In the genomic region with DNA sequence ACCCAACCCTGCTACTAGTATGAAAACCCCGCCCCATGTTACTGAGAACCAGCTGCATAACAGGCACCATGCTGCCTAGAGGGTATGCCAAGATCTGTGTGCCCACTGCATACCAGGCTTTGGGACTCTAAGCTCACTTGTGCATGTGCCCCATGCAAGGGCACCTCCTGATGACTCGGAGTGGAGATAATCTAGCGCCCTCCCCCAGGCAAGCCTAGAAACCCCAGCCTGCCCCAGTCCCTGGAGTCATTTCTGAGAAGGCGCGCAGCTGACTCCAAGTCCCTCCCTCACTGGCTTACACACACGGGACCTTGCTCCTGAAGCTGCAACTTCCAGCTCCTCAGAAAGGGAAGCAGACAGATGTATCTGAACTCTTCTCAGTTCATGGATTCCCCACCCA, we compare ENCODE assay signal across 25 mouse cellular contexts. TPM values are rescaled to one million over a fixed set of nuclear protein-coding genes. Genes with fewer than 3 reads are reported as not detected.
DNase-seq lines count a peak whose midpoint lies in the region; ATAC-seq and TF ChIP-seq lines count a peak whose summit lies in the region.
"Had no signal": no experiment of that assay in that cellular context is flagged by ENCODE, and none has a peak within 500 bp of the region (broad histone marks: within the 10 kb centered on the region; RNA-seq: fewer than 3 reads in every experiment).

No protein-coding gene starts in this region.

- TF ChIP-seq EP300 in heart, postnatal 0 days (IDR thresholded peaks at IDR 0.05; ENCODE audit: low read depth): no peak

- peak overlapping the region; percentile 19; the same call in 1 of the 2 replicates for H3K4me3 ChIP-seq in gastrocnemius, adult 2 months
- no peak overlapping the region for H3K4me3 ChIP-seq in heart, postnatal 0 days (ENCODE audit: low read depth, low read length)
- H3K4me3 ChIP-seq in forebrain, postnatal 0 days (ENCODE audit: low read depth, low read length): no peak overlapping the region
- H3K4me3 ChIP-seq: embryonic facial prominence, embryonic 13.5 days; hindbrain, embryonic 12.5 days; layer of hippocampus, adult 2 months; megakaryocyte, embryonic 14.5 days had no signal

- 0 out of 2 replicates have a peak overlapping the region, but pooled peaks have one; percentile 32 for H3K9ac ChIP-seq in heart, postnatal 0 days (replicated peaks; ENCODE audit: low read depth, low read length)
- no peak overlapping the region for H3K9ac ChIP-seq in forebrain, postnatal 0 days
- H3K9ac ChIP-seq: embryonic facial prominence, embryonic 13.5 days; hindbrain, embryonic 12.5 days; liver, postnatal 0 days had no signal

- no peaks in the 10 kb centered on the region for H3K9me3 ChIP-seq in heart, postnatal 0 days (replicated peaks; ENCODE audit: control insufficient read depth, low read length)
- H3K9me3 ChIP-seq in forebrain, postnatal 0 days (ENCODE audit: low read length): no peaks in the 10 kb centered on the region
- H3K9me3 ChIP-seq: embryonic facial prominence, embryonic 13.5 days; hindbrain, embryonic 12.5 days; megakaryocyte, embryonic 14.5 days had no signal

- peak overlapping the region; percentile 63 for H3K27ac ChIP-seq in gastrocnemius, adult 2 months
- peak overlapping the region; percentile 41 for H3K27ac ChIP-seq in heart, postnatal 0 days (ENCODE audit: low read depth)
- H3K27ac ChIP-seq in forebrain, postnatal 0 days (ENCODE audit: low read depth, low read length): no peak overlapping the region
- H3K27ac ChIP-seq: embryonic facial prominence, embryonic 13.5 days; hindbrain, embryonic 12.5 days; layer of hippocampus, adult 2 months had no signal

- intact Hi-C loops in gastrocnemius, adult 2 months (cut with DNase I): loop anchor here (10.0 kb wide), 1 partner anchor 189 kb away; a partner anchor contains a TSS
- intact Hi-C loops in left cerebral cortex, postnatal 4 days (cut with DNase I): no loop called here

- DNase-seq in gastrocnemius, adult 2 months: peak; percentile 53
- DNase-seq in gastrocnemius, postnatal 4 days (ENCODE audit: low spot score in 2 of 2): no peak
- peak; percentile 42 to 51 for DNase-seq in heart, adult 9 months (ENCODE audit: low spot score in 2 of 2)
- peak; percentile 28 for DNase-seq in heart, postnatal 0 days (ENCODE audit: low spot score)
- DNase-seq in skeletal muscle tissue, adult 2 months (ENCODE audit: low read depth, low spot score): peak; percentile 50
- DNase-seq in left cerebral cortex, postnatal 4 days: no peak
- DNase-seq in cerebellum, adult 18-20 months: no peak
- no peak for DNase-seq in forebrain, postnatal 0 days
- DNase-seq: adrenal gland, adult 2 months; cerebellum, adult 9-10 months; kidney, adult 2 months; kidney, postnatal 14 days; layer of hippocampus, postnatal 36 days; liver; liver, postnatal 0 days; lung, postnatal 14 days; retina, postnatal 1 day; thymus, adult 2 months had no signal

- TF ChIP-seq CTCF in gastrocnemius, adult 2 months (IDR thresholded peaks at IDR 0.05): no peak
- no peak for TF ChIP-seq CTCF in heart, postnatal 0 days (IDR thresholded peaks at IDR 0.05; ENCODE audit: low read depth)
- TF ChIP-seq CTCF in forebrain, postnatal 0 days (IDR thresholded peaks at IDR 0.05; ENCODE audit: low read depth): no peak

- H3K27me3 ChIP-seq in heart, postnatal 0 days (ENCODE audit: control insufficient read depth, insufficient read depth, low read length): no peaks in the 10 kb centered on the region
- H3K27me3 ChIP-seq in forebrain, postnatal 0 days (ENCODE audit: insufficient read depth, low read length): no peaks in the 10 kb centered on the region
- H3K27me3 ChIP-seq: embryonic facial prominence, embryonic 13.5 days; hindbrain, embryonic 12.5 days had no signal

- peak; percentile 17; the same call in 1 of the 2 replicates for ATAC-seq in heart, postnatal 0 days (ENCODE audit: insufficient read depth, low read depth)
- no peak for ATAC-seq in forebrain, postnatal 0 days
- ATAC-seq: forebrain, embryonic 14.5 days; liver, postnatal 0 days; midbrain, embryonic 16.5 days had no signal

- peak overlapping the region; percentile 60 for H3K4me2 ChIP-seq in heart, postnatal 0 days (ENCODE audit: low read depth, low read length)
- no peak overlapping the region for H3K4me2 ChIP-seq in forebrain, postnatal 0 days (ENCODE audit: low read depth)
- H3K4me2 ChIP-seq: embryonic facial prominence, embryonic 13.5 days; hindbrain, embryonic 12.5 days had no signal

- peaks cover 25% of the 10 kb centered on the region for H3K4me1 ChIP-seq in heart, postnatal 0 days (ENCODE audit: control insufficient read depth, insufficient read depth)
- H3K4me1 ChIP-seq in forebrain, postnatal 0 days (ENCODE audit: insufficient read depth): no peaks in the 10 kb centered on the region
- H3K4me1 ChIP-seq: hindbrain, embryonic 12.5 days had no signal

- 63% methylated on average over 6 of the region's 6 CpGs for WGBS in heart, postnatal 0 days
- 80% methylated on average over 6 of the region's 6 CpGs for WGBS in forebrain, postnatal 0 days

- H3K36me3 ChIP-seq in heart, postnatal 0 days (replicated peaks; ENCODE audit: control insufficient read depth, insufficient read depth, low read length): peaks cover 3% of the 10 kb centered on the region; the same call in 1 of the 2 replicates
- no peaks in the 10 kb centered on the region for H3K36me3 ChIP-seq in forebrain, postnatal 0 days (ENCODE audit: insufficient read depth)
- H3K36me3 ChIP-seq: embryonic facial prominence, embryonic 13.5 days; hindbrain, embryonic 12.5 days had no signal

RNA-seq across cellular contexts. Expression of a gene that starts 4.0 kb away (rescaled TPM):
- total RNA-seq in gastrocnemius, adult 2 months (2021): 10 to 100 TPM; 65.6 to 68.2 TPM
- total RNA-seq in gastrocnemius, postnatal 4 days (2021): 100 to 1,000 TPM; 243 to 287 TPM
- 148 and 161 TPM in 2 replicates for total RNA-seq in heart, postnatal 0 days (2014; rRNA removed; ENCODE audit: low replicate concordance)
- polyA plus RNA-seq in heart, postnatal 0 days (2015; fragmentation: Nextera tagmentation; extraction: Ambion mirVana): 188 and 201 TPM in 2 replicates
- total RNA-seq in left cerebral cortex, postnatal 4 days (2021): not detected
- total RNA-seq in forebrain, postnatal 0 days (2014; rRNA removed): not detected in 2 replicates
- polyA plus RNA-seq in forebrain, postnatal 0 days (2015; fragmentation: Nextera tagmentation; extraction: Ambion mirVana): 0.13 TPM in 2 replicates
- total RNA-seq: adrenal gland, adult 2 months; neutrophil, adult 5-6 weeks had no signal
- polyA plus RNA-seq: forebrain, embryonic 14.5 days had no signal

RNA-seq across cellular contexts. Expression of a gene that starts 26.4 kb away (rescaled TPM):
- under 1 TPM; 0.05 to 0.25 TPM for total RNA-seq in gastrocnemius, adult 2 months (2021)
- under 1 TPM; 0.20 to 0.21 TPM for total RNA-seq in gastrocnemius, postnatal 4 days (2021)
- not detected in 2 replicates for total RNA-seq in heart, postnatal 0 days (2014; rRNA removed; ENCODE audit: low replicate concordance)
- 0.05 TPM in 2 replicates for polyA plus RNA-seq in heart, postnatal 0 days (2015; fragmentation: Nextera tagmentation; extraction: Ambion mirVana)
- 1 to 10 TPM; 4.8 to 6.2 TPM for total RNA-seq in left cerebral cortex, postnatal 4 days (2021)
- 5.2 and 6.7 TPM in 2 replicates for total RNA-seq in forebrain, postnatal 0 days (2014; rRNA removed)
- 1.4 and 3.5 TPM in 2 replicates for polyA plus RNA-seq in forebrain, postnatal 0 days (2015; fragmentation: Nextera tagmentation; extraction: Ambion mirVana)
- total RNA-seq: neutrophil, adult 5-6 weeks had no signal

Comparison
In these comparisons a context has a peak if more than half of its experiments do, and no peak if none do; other contexts are left out.
1. DNase-seq: peak in gastrocnemius, adult 2 months (single experiment), heart, adult 9 months (2 of 2), heart, postnatal 0 days (single experiment) and skeletal muscle tissue, adult 2 months (single experiment); none in gastrocnemius, postnatal 4 days (0 of 2), left cerebral cortex, postnatal 4 days (single experiment), cerebellum, adult 18-20 months (0 of 2) and forebrain, postnatal 0 days (single experiment).
2. RNA of a gene that starts 4.0 kb away (total RNA-seq): 243 to 287 TPM in gastrocnemius, postnatal 4 days, 148 to 161 TPM in heart, postnatal 0 days and 65.6 to 68.2 TPM in gastrocnemius, adult 2 months; not detected in left cerebral cortex, postnatal 4 days and not detected in forebrain, postnatal 0 days; every median in the first group is over 10 times any median in the second.